Mouse (Mus musculus) lung, postnatal 0 days (tissue): ENCODE measurements at regions not wholly inside any gene's neighbourhood (a gene's known extent, or its start where the extent isn't known, plus 50 kb on each side); places are given as distances from the start of the nearest gene placed in this dataset.

ENCODE experiments used
- CTCF ChIP-seq: IDR thresholded peaks from 2 replicates; pipeline ENCODE4 v1.5.1; 2016; ENCODE audit warnings: antibody characterized with exemption, mild to moderate bottlenecking
- EP300 ChIP-seq: IDR thresholded peaks from 2 replicates; pipeline ENCODE4 v1.6.1; 2016; ENCODE audit warnings: antibody characterized with exemption, mild to moderate bottlenecking, control low read depth

DNA sequence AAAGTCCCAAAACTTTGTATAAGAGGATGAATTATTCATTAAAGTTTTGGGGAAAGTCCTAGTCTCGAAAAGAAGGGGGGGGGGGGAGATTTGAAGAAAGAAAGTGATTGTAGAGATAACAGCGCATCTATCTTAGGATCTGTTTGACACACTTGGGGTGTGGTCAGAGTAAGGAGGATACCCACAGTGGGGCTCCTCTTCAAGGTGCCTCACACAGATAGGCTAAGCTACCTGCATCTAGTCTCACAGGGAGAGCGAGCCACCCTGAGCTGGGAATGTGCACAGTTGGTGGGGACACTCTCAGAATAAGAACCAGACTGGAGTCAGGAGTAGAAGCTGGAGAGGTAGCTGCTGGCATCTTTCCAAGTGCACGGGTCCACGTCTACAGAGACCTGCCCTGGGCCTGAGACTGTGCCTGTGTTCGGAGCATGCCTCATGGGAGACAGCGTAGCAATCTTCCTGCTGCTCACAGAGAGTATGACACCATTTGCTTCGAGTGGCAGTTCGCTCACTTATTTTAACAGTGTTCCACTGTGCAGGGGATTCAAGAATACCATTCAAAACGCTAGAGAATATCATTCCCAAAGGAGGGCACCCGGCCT is 208.9 kb upstream of the Tcerg1l start:
- TF ChIP-seq CTCF (no peak), EP300 (no peak)
